Mouse (Mus musculus) embryo, embryonic 11.5 days (tissue): ENCODE measurements at regions not wholly inside any gene's neighbourhood (a gene's known extent, or its start where the extent isn't known, plus 50 kb on each side); places are given as distances from the start of the nearest gene placed in this dataset.

Experiments used
- DNase-seq: peaks from one replicate; pipeline ENCODE4 v3.0.0-alpha.2; 2012; ENCODE audit warnings: low read depth, low spot score

GRCm38 (mm10) chr4:67646090-67646489 lies 818.7 kb downstream of the Tlr4 start:
- DNase-seq = no peak

GRCm38 (mm10) chr4:67662122-67662521 lies 834.7 kb downstream of the Tlr4 start:
- DNase-seq = no peak

GRCm38 (mm10) chr4:67673961-67674360 lies 846.6 kb downstream of the Tlr4 start:
- DNase-seq = no peak

- no peak for DNase-seq
Observed at GRCm38 (mm10) chr4:67677589-67677988, 850.2 kb downstream of the Tlr4 start.

- DNase-seq = no peak
Observed at GRCm38 (mm10) chr4:67698438-67698837, 871.1 kb downstream of the Tlr4 start.
